Mouse (Mus musculus) cerebellum, adult 2 months (tissue): Measurements from ENCODE around the gene Fry.

Source experiments
- CTCF ChIP-seq: fragments of 200-500 bp; IDR thresholded peaks from 2 replicates; pipeline ENCODE4 v1.5.1; 2011; ENCODE audit warnings: low read depth, mild to moderate bottlenecking, control low read depth, low read length, moderate library complexity, borderline replicate concordance; ENCODE audit not compliant: insufficient read depth
- POLR2A ChIP-seq: fragments of 200-500 bp; IDR thresholded peaks from 2 replicates; pipeline ENCODE4 v1.6.1; 2011; ENCODE audit warnings: low read length, control low read depth, borderline replicate concordance; ENCODE audit not compliant: insufficient read depth

- TF ChIP-seq CTCF (peak; percentile 82), POLR2A (no peak)
Observed at GRCm38 (mm10) chr5:150168712-150169111, 50.3 kb downstream of the Fry start.
